Mouse (Mus musculus) adrenal gland, postnatal 36 days (tissue): ENCODE data around the gene Krtdap. TPM values are rescaled to one million over a fixed set of nuclear protein-coding genes. Genes with fewer than 3 reads are reported as not detected.
"Not testable (repeated sequence)": the region's sequence is repeated elsewhere in the genome, so short reads cannot be mapped to it uniquely, and the experiment has no call there.

Source experiments
- DNase-seq, 2 experiments: peaks; one replicate each; pipeline ENCODE4 v3.0.0; 2021; ENCODE audit warnings: mixed read lengths in 1 of 2
- total RNA-seq, 2 experiments: library from RNA; stranded (reverse); gene quantifications; 2 replicates each; pipeline ENCODE4 v1.2.3; 2021

Krtdap gene
- total RNA-seq, 2 experiments from 2014 or later, result 2.8 TPM; not detected in 1

DNA sequence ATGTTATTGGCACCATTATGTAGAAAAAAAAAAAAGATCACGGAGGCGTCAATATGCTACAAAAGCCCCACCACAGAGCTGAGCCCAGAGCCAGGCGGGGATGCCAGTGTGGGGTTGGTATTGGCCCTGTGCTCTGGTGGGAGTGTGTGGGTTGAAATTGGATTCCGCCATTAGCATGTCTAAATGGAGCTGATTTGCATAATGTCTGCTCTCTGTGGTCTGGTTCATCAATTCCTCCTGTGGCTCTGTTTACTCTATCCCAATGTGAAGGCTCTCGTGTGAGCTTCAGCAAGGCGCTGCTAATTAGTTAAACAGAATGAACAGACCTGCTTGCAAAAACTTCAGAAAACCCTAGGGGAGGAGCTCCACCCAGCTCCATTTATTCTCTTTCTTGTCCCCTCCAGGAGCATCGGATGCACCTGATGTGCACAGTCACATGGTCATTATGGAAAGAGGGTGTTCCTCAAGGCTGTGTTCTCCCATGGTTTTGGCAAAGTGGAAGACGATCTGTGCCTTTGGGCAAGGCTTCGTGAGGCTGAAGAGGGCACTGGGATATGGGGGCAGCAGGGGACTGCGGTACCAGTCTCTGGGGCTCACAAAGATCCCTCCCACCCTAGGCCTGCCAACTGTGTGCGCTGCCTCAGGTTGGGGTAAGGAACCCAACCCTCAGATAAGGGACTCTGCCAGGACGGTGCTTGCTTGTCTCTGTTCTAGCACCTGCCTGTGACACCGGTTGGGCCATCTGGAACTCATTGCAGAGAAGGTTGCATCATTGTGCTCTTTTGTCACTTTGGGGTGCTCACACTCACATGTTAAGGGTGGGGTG, 1.8 kb upstream of the Krtdap start:
- no peak for DNase-seq

DNA sequence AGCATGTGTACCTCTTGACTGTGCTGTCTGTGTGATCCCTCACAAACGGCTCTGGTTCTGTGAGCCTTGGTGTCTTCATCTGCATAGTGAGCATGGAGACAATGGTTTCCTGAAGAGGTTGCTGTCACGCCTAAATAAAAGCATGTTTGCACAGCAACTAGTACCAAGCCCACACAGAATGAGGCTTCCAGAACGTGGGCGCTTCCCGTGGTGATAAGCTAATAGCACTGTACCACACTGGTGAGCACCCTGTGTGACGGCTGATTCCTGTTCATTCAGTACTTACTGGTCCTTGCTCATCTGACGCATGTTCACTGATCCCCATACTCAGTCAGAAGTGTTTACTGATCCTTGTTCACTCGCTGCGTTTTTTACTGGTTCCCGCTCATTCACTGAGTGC, 2.4 kb downstream of the Krtdap start:
- DNase-seq, result no peak

DNA sequence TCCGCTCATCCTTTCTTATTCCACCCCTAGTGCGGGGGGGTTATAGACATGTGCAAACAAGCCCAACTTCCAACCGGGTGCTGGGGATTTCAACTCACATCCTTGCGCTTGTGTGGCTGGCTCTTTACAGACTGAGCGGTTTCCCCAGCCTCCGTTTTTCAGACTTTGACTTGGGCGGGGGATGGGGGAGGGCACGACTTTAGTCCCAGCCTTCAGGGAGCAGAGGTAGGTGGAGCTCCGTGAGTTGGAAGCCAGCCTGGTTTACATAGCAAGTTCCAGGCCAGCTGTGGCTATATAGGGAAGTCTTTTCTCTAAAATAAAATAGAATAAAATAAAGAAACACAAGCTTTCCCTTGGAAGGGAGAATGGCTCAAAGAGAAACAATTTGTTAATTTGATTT, 4.2 kb downstream of the Krtdap start:
- no peak for DNase-seq

DNA sequence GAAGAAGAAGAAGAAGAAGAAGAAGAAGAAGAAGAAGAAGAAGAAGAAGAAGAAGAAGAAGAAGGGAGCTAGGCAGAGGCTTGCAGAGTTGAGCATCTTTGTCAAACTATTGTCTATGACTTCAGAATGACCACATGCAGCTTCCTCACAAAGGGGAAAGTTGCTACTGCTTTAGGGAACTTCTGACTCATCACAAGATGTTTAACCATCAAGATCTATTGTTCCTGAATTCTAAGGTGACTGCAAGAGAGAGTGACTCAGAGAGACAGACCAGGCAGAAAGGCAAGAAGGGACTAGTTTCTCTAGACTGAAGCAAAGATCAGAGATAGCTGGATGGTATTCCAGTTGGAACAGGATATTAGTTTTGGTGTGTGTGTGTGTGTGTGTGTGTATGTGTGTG, 7.2 kb downstream of the Krtdap start:
- DNase-seq, result no peak

DNA sequence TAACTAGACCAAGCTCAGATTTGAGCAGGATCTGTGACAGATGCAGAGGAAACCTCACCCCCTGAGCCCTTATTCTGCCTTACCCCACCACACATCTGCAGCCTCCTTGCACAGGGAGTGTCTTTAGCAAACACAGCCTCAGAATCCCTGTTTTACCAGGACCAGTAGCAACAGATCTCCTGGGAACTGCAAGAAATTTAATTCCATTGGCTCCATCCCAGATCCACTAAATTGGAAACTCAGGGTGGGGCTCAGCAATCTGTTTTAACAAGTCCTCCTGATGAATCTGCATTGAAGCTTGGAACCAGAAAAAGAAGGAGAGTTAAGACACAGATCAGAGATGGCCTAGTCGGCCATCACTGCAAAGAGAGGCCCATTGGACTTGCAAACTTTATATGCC, 9.1 kb downstream of the Krtdap start:
- DNase-seq, result no peak

DNA sequence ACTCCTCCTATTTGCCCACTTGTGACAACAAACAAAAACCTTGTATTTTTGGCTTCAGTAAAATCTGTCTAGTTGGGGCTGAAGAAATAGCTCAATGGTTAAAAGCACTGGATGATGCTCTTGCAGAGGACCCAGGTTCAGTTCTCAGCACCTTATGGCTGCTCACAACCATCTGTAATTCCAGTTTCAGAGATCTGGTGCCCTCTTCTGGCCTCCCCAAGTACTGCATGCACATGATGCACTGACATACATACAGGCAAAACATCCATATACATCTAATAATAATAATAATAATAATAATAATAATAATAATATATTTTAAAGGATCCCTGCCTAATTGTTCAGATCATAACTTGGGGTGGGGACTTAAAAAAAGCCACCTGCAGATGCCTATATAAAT, 13.0 kb downstream of the Krtdap start:
- DNase-seq, result no peak

DNA sequence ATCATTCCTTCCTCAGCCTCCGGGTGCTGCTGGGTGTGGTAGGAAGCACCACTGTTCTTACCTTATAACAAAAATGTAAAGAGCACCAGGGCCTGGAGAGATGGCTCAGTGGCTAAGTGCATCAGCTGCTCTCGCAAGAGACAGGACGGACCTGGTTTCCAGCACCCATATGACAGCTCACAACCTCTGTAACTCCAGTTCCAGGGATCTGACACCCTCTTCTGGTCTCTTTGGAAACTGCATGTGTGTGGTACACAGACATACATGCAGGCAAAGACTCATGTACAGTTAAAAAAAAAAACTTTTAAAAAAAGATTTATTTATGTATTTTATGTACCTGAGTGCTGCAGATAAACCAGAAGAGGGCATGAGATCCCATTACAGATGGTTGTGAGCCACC, 15.6 kb downstream of the Krtdap start:
- no peak for DNase-seq

DNA sequence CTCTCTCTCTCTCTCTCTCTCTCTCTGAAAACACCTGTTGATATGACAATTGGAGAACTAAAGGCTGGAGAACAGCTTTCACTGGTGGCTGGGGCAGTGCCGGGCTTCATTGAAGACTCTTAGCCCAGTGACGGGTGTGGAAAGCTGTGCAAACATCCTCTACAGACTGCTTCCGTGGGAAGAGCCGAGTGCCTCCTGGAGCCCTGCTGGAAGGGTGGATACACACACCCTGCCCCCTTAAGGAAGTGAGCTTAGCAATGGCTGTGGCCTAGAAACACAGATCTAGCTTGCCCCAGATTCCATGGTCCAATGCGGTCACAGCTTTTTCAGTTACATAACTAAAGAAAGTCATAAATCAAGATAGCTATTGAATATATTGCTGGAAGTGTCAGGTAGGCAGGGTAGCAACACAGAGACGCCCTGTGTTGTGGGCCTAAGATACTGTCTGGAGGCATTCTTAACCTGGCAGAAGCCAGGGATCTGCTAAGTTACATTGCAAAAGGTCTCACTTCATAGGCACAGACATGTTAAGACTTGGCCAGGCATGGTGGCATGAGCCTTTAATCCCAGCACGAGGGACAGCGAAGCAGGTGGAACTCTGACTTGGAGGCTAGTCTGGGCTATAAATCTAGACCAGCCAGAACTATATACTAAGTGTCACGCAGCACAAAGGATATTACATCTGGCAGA, 16.5 kb downstream of the Krtdap start:
- DNase-seq, result no peak

DNA sequence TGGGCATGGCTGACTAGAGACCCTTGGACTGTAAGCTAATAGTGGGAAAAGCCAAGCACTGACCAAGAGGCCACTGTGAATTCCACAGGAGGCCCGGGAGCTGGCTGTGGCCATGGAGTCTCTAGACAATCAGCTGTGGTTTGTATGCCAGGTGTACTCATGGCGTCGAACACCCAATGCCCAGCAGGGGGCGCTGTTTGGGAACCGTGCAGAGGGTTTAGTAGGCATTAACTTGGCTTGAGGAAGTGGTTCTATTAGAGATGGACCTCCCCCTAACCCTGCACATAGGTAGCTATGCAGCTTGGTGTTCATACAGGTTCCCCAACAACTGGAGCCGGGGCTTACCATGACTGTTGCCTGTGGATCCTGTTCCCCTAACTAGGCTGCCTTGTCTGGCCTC, 18.2 kb downstream of the Krtdap start:
- DNase-seq, result peak; percentile 75 to 83

DNA sequence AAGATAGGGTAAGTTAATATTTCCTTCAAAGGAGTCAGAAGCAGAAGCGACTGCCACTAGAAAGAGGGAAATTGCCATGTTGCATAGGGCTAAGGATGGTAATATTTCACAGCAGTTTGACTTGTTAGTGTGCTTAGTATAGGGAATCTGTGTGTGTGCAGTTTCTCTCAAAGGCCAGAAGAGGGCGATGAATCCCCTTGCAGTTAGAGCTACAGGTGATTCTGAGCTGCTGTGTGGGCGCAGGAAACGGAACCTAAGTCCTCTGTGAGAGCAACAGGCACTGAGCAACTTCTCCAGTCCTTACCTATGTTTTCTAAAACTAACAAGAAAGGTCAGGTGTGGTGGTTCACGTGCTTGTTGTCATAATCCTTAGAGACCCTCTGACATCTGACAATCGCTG, 22.6 kb downstream of the Krtdap start:
- DNase-seq, result no peak

DNA sequence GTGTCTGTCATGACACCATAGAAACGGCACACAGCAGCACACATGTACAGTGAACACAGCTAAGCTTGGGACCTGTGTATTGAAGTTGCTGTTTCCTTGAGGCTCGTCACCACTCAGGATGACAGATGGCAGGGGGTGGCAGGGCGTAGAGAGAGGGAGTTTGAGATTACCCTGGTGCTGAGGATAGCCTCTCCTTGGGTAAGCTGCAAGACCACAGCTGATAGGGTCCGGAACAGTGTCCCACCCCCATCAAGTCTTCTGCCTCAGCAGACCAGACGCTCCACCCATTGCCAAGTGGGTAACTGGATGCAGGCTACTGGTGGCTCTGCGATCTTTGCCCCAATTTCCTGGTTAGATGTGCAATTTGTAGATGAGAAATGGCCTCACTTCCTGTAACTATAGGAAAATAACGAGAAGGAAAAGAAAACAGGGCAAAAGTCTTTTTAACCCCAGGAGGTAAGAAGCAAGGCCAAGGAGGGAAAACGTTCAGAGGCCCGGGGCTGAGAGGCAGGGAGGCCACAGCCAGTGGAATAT, 24.1 kb downstream of the Krtdap start:
- no peak for DNase-seq

DNA sequence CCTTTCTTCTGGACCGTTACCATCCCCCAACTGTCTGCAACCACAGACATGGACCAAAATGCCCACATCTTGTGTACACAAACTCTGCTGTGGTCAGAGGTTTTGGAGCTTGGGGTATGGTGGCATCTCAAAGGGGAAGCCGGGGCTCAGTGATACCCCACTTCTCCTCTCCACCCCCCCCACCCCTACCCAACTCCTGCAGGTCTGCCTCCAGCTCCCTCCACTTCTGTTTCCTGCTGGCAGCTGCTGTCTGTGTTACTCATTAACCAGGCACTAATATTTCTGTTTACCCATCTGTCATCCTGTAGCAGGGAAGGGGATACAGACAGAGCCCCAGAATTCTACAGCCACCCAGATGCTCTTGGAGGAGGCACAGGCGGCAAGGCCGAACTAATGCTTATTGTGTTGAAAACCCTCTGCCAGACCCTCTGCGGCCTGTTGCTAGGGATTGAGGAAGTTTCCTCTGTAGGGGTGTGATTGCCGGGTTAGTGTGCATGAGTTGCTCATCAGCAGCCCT, 24.7 kb downstream of the Krtdap start:
- no peak for DNase-seq

DNA sequence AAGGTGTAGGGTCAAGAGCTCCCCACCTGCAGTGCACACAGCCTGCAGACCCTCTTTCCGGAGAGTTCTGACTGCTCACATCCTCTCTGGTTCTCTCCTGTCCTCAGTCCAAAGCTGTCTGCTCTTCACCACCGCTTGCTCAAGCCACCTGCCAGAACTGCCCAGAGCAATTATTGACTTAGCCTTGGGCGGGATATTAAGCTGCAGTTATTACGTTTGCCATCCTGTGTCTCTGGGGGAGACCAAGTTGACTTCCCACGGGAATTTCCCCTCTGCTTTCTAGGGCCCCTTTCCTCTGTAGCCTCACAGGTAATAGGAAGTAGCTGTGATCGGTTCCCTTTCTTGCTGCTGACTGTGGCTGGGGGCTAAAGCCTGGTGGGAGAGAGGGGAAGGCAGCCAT, 32.4 kb downstream of the Krtdap start:
- DNase-seq, result no peak

DNA sequence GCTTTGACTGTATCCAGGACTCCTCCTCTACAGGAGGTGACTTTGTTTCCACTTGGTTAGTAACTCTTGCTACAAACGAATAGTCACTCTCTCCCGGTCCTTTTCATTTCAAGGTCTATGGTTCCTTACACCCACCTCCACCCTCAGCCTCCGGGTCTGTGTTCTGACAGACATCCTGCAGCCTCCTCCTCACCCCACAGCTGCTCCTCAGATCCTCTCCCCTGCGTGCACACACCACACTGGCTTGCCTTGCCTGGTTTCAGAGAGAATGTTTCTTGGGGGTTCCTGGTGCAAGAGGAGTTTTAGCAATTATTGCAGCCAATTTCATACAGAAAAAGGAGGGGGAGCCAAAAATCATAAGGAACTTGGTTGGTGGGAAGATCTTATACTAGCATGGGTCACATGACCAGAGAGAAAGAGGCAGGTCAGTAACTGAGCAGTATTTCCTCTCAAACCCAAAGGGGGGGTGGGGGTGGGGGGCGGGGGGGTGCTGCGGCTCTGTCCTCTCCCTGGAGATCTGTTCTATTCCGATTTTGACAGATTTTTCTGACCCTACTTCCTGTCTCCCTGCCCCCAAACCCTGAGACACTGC, 33.3 kb downstream of the Krtdap start:
- DNase-seq, result no peak

DNA sequence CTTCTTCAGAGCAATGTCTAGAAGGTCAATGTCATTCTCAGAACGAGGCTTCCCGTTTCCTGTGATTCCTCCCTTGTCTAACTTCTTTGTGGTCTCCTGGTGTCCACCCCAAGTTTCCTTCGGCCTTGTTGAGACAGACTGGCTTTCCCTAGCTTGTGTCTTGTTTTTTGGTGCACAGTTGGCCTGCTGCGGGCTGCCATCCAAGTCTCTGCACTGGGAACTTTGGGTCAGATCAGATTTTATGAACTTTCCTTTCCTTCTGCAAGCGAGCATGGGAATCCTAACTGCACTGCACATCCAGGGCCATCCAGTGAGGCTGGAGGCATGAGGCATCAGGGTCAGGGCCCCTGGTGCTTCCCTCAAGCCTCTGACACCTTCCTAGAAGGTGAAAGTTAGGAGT, 33.8 kb downstream of the Krtdap start:
- peak in 1 of 2 experiments; percentile 37 for DNase-seq

DNA sequence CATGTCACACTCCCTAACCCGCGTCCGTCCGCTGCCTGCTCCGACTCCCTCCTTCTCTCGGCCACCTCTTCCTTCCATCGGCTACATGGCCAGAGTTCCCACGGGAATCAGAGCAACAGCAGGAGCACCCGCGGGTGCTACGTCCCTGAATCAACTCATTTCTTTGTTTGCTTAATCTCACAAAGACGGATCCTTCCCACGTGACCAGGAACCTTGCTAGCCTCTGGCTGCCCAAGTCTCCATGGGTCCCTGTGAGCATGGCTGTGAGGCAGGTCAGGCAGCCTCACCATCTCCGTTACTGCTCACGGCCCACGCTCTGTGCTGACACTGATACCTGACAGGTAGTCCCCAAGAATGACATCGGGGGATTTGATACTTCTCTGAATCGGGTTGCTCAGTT, 36.0 kb downstream of the Krtdap start, which contains the start of gene Ffar2:
TSS of gene Ffar2 (minus strand) at position 101 of the 400 bp plus-strand sequence.
- DNase-seq, result no peak

DNA sequence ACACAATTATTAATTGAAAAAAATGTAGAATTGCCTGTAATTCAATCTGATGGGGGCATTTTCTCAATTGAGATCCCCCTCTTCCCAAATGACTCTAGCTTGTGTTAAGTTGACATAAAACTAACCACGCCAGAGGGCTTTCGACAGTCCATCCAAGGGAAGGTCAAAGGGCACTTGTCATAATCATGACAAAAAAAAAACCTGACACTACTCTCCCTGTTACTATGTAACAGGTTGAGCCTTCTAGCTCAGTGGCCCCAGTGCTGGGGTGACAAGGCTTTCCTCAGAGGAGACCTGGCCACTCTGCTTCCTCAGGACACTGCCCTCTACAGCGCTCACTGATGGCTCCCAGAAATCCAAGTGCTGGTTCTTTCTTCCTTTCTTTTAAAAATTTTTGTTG, 36.6 kb downstream of the Krtdap start:
- no peak for DNase-seq

DNA sequence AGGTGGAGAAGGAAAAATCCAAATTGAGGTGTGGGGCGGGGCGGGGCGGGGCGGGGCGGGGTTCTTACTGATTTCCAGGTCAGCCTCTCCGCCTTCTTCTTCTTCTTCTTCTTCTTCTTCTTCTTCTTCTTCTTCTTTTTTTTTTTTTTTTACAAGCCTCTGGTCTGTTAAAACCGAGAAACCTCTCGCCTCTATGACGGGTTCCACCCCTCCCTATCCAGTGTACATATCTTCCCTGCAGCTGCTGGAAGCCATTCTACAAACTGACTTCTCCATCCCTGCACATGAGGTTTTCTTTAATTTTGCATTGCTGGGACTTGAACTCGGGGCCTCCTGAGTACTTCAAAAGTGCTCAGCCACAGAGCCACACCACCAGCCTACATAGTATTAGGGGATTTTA, 39.0 kb downstream of the Krtdap start:
- DNase-seq, result no peak

DNA sequence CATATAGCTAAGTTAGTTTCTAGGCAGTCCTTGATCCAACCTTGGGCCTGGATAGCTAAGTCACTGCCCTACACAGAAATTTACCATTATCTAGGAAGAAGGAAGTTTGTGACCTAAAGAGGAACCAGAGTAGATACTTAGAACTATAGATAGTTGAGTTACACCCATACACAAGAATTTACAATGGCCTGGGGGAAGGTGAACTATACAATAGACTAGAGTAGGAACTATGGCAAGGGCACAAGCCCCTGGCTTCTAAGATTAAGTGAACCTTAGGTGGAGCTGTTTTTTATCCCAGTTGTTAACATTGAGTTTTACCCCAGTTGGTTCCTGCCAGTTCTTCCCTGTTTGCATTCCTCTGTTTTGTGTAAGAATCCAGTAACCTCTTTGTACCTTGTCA, 41.2 kb downstream of the Krtdap start:
- not testable (repeated sequence) for DNase-seq

DNA sequence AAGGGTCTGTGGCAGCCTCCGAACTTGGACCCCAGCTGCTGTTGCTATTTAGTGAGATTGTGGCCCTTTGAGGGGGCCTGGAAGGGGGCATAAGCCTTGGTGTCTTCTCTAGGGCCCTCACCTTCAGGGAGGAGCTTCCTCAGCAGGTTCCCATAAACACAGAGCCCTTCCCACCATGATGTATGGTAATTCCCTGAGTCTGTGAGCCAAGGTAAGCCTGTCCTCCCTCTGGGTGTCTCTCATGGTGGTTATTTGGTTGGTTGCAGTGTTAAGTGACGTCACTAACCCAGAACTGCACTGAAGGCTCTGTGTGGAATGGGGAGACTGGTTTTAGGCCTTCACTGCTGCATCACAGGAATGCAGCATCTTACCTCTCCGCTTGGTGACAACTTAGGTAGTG, 41.7 kb downstream of the Krtdap start:
- DNase-seq, result no peak

DNA sequence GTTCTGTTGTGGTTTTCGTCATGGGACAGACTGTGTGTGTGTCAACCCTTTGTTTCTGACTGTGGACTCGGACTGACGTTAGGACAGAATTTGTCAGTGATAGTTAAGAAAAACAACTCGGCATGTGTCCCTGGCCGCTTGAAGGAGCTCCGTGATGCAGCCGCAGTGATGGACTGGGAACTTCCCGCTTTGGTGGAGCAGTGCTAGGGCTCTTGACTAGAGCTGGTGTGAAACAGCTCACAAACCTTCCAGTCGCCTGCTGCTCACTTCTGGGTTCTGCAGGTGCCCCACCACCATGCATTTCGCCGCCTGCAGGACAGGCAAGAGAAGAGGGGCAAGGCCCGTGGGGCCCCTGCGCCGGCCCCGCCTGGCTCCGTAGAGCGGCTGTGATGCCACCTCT, 44.6 kb downstream of the Krtdap start:
- no peak for DNase-seq

DNA sequence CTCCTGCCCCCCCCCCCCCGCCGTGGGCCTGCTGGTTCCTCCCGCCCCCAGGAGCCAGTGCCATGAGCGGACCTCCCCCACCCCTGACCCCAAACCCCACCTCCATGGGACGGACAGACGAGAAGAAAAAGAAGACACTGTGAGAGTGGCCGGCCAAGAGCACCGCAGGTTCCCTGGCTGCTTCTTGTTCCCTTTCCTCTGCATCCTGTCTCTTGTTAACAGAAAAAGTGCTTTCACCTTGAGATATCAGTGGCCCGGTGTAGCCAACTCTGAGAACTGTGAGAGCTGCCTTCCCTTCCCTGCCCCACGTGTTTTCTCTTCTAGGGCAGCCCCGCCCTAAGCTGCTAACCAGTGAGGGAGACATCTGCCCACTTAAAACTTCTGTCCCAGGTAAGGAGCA, 45.0 kb downstream of the Krtdap start:
- not testable (repeated sequence) for DNase-seq

DNA sequence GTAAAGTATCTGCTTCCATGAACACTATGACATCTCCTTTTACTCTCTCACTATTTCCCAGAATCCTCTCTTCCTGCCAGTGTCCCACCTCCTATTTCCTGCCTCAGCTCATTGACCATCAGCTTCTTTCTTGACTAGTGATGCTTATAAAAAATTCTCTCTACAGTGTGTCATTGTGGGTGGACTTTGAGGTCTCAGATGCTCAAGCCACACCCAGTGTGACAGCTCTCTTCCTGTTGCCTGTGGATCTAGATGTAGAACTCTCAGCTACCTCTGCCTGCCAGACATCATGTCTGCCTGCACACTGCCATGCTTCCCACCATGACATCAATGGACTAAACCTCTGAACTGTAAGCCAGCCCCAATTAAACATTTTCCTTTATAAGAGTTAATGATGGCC, 49.6 kb downstream of the Krtdap start:
- DNase-seq, result no peak
